Mouse (Mus musculus): ENCODE results near the gene Pbx2.

DNA sequence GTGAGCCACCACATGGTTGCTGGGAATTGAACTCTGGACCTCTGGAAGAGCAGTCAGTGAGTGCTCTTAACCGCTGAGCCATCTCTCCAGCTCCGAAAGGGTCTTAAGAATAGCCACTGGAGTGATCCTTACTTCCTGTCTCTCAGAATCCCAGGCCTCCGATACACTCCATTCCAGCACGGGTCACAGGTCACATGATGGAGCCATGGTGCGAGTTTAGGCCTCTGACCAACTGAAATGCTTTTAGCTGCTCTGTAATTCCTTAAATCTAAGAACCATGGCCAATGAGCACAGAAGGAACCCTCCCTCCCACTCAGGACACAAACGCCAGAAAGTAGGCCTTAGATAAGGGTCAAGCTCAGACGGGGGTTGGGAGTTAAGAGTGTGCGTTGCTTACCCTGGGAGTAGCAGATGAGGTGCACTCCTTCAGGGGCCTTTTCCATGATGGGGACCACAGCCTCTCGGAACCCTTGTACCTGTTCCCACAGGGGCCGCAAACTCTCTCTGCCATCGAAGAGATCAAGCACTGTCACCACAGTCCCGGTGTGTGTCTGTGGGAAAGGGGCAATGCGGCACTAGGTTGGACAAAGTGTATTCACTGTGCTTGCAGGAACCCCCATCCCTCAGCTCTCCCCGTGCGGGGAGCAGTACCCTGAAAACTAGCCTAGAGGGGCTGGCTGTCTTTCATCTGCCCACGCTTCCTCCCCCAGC lies 35.2 kb downstream of the Pbx2 start:
- TF ChIP-seq FOSL1 (IDR thresholded peaks at IDR 0.05; ENCODE audit: insufficient read depth, low read length, poor library complexity, severe bottlenecking) (no peak), CTCF (IDR thresholded peaks at IDR 0.05; ENCODE audit: control insufficient read depth, insufficient read depth, insufficient read length) (no peak)
